8 mouse cellular contexts compared by ENCODE assay signal in the genomic region with DNA sequence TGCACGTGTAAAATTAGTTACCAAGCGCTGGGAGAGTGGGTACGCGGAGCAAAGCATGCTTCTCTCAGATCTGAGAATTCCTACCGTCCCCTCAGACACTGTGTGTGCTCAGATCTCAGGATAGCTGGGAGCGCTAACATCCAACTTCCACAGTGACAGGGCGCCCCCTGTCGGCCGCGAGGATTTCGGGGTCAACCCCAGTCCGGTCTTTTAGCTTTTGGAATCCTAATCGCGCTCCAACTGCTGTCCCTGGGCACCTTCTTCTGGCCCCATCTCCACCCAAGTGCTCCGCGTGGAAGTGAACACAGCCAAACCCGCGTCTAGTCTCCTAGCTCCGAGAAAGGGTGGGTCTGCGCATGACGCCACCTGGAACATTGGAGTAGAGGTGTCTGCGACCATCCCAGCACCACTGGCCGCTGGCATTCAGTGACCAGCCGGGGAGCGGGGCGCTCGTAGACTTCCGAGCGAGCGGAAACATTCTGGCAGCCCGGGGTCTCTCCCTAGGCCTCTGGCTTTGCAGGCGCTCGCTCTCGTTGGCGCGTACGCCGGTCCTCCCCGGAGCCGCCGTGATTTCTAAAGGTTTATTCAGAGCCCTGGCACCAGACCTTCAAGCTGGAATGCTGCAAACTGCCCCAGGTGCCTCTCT. TPM values are rescaled to one million over a fixed set of nuclear protein-coding genes. Genes with fewer than 3 reads are reported as not detected.
DNase-seq lines count a peak whose midpoint lies in the region; ATAC-seq lines count a peak whose summit lies in the region.

No protein-coding gene starts in this region.

- under 1% methylated on average over 41 of the region's 41 CpGs for WGBS in forebrain, embryonic 15.5 days
- under 1% methylated on average over 41 of the region's 41 CpGs for WGBS in hindbrain, embryonic 15.5 days
- WGBS in midbrain, embryonic 15.5 days = under 1% methylated on average over 41 of the region's 41 CpGs

- peaks cover 70% of the 10 kb centered on the region for H3K27me3 ChIP-seq in erythroblast, embryonic 14.5 days (ENCODE audit: control insufficient read depth)
- H3K27me3 ChIP-seq in forebrain, embryonic 15.5 days = peaks cover 99% of the 10 kb centered on the region
- H3K27me3 ChIP-seq in hindbrain, embryonic 15.5 days = peaks cover 94% of the 10 kb centered on the region
- H3K27me3 ChIP-seq in midbrain, embryonic 15.5 days (replicated peaks) = peaks cover 91% of the 10 kb centered on the region

- H3K9ac ChIP-seq in forebrain, embryonic 15.5 days (replicated peaks) = no peak overlapping the region
- no peak overlapping the region for H3K9ac ChIP-seq in hindbrain, embryonic 15.5 days
- no peak overlapping the region for H3K9ac ChIP-seq in midbrain, embryonic 15.5 days

- H3K4me2 ChIP-seq in forebrain, embryonic 15.5 days (replicated peaks) = peak overlapping the region; percentile 20; the same call in 1 of the 2 replicates
- peak overlapping the region; percentile 21 for H3K4me2 ChIP-seq in hindbrain, embryonic 15.5 days
- H3K4me2 ChIP-seq in midbrain, embryonic 15.5 days = peak overlapping the region; percentile 33

- no peaks in the 10 kb centered on the region; the same call in 1 of the 2 replicates for H3K36me3 ChIP-seq in erythroblast, embryonic 14.5 days (ENCODE audit: control insufficient read depth)
- no peaks in the 10 kb centered on the region for H3K36me3 ChIP-seq in forebrain, embryonic 15.5 days
- no peaks in the 10 kb centered on the region for H3K36me3 ChIP-seq in hindbrain, embryonic 15.5 days
- H3K36me3 ChIP-seq in midbrain, embryonic 15.5 days (replicated peaks) = no peaks in the 10 kb centered on the region

- H3K4me3 ChIP-seq in erythroblast, embryonic 14.5 days (replicated peaks) = peak overlapping the region; percentile 19
- H3K4me3 ChIP-seq in forebrain, embryonic 15.5 days = 0 out of 2 replicates have a peak overlapping the region, but pooled peaks have one; percentile 7
- H3K4me3 ChIP-seq in hindbrain, embryonic 15.5 days = peak overlapping the region; percentile 18
- H3K4me3 ChIP-seq in midbrain, embryonic 15.5 days = peak overlapping the region; percentile 11; the same call in 1 of the 2 replicates

- no peak for ATAC-seq in erythroblast, adult 5-6 weeks (replicated peaks; ENCODE audit: low FRiP score, poor library complexity, severe bottlenecking)
- ATAC-seq in forebrain, embryonic 15.5 days (replicated peaks) = peak; percentile 16; the same call in 1 of the 2 replicates
- ATAC-seq in hindbrain, embryonic 15.5 days (ENCODE audit: low FRiP score, low read depth) = peak; percentile 42; the same call in 1 of the 2 replicates
- ATAC-seq in midbrain, embryonic 15.5 days (replicated peaks) = 0 out of 2 replicates have a peak, but pooled peaks have one; percentile 27

- DNase-seq in brain, adult 2 months (ENCODE audit: low read depth, low spot score) = peak; percentile 16
- DNase-seq in liver = peak; percentile 73
- peak; percentile 46 for DNase-seq in thymus, postnatal 14 days

- H3K9me3 ChIP-seq in erythroblast, embryonic 14.5 days (ENCODE audit: control insufficient read depth, low read length) = no peaks in the 10 kb centered on the region; the same call in 1 of the 2 replicates
- H3K9me3 ChIP-seq in forebrain, embryonic 15.5 days = no peaks in the 10 kb centered on the region
- no peaks in the 10 kb centered on the region; the same call in 1 of the 2 replicates for H3K9me3 ChIP-seq in hindbrain, embryonic 15.5 days
- H3K9me3 ChIP-seq in midbrain, embryonic 15.5 days = no peaks in the 10 kb centered on the region

- H3K27ac ChIP-seq in forebrain, embryonic 15.5 days (replicated peaks) = no peak overlapping the region
- no peak overlapping the region for H3K27ac ChIP-seq in hindbrain, embryonic 15.5 days (replicated peaks)
- no peak overlapping the region for H3K27ac ChIP-seq in midbrain, embryonic 15.5 days

- H3K4me1 ChIP-seq in erythroblast, embryonic 14.5 days (ENCODE audit: control insufficient read depth) = no peaks in the 10 kb centered on the region
- peaks cover 29% of the 10 kb centered on the region for H3K4me1 ChIP-seq in forebrain, embryonic 15.5 days
- H3K4me1 ChIP-seq in hindbrain, embryonic 15.5 days (replicated peaks) = peaks cover 21% of the 10 kb centered on the region; the same call in 1 of the 2 replicates
- H3K4me1 ChIP-seq in midbrain, embryonic 15.5 days = peaks cover 16% of the 10 kb centered on the region

RNA-seq across cellular contexts. Expression of a gene that starts 1.8 kb away (rescaled TPM):
- 0.13 TPM in 1 of 2 replicates, not detected in the other for polyA plus RNA-seq in erythroblast, embryonic 14.5 days (2012)
- not detected in 2 replicates for total RNA-seq in erythroblast, adult 5-6 weeks (2015; ENCODE audit: low replicate concordance)
- not detected in 2 replicates for total RNA-seq in erythroblast, adult 5-6 weeks (2017; ENCODE audit: low replicate concordance)
- not detected in 2 replicates for polyA plus RNA-seq in forebrain, embryonic 15.5 days (2015; fragmentation: Nextera tagmentation; extraction: Ambion mirVana)
- 1.3 and 1.5 TPM in 2 replicates for polyA plus RNA-seq in hindbrain, embryonic 15.5 days (2015; fragmentation: Nextera tagmentation; extraction: Ambion mirVana)
- 5.2 and 6.1 TPM in 2 replicates for polyA plus RNA-seq in midbrain, embryonic 15.5 days (2015; fragmentation: Nextera tagmentation; extraction: Ambion mirVana)

Comparison
In these comparisons a context has a peak if more than half of its experiments do, and no peak if none do; other contexts are left out.
1. DNase-seq: peak in every context shown above with its lines; median percentile 73 in liver; 46 in thymus, postnatal 14 days; 16 in brain, adult 2 months.